Mouse (Mus musculus) retina, postnatal 1 day (tissue): Measurements from ENCODE around the gene Cfl1.

Source experiments
- DNase-seq: peaks from one replicate; pipeline ENCODE4 v3.0.0-alpha.2; 2012

Gene Cfl1

GRCm38 (mm10) chr19:5538786-5539185 lies 48.5 kb downstream of the Cfl1 start:
- no peak for DNase-seq

GRCm38 (mm10) chr19:5543362-5543761 lies 53.1 kb downstream of the Cfl1 start:
- no peak for DNase-seq

GRCm38 (mm10) chr19:5544031-5544430 lies 53.8 kb downstream of the Cfl1 start:
- no peak for DNase-seq
